Mouse (Mus musculus): ENCODE results near the gene Slk. TPM values are rescaled to one million over a fixed set of nuclear protein-coding genes. Genes with fewer than 3 reads are reported as not detected.
"Not testable (repeated sequence)": the region's sequence is repeated elsewhere in the genome, so short reads cannot be mapped to it uniquely, and the experiment has no call there.

Slk gene
- polyA plus RNA-seq, 1 experiment from 2014 or later, result 7.8 TPM

- no peak overlapping the region for H3K4me3 ChIP-seq
- H3K27ac ChIP-seq (replicated peaks), result no peak overlapping the region
- no peaks in the 10 kb centered on the region for H3K4me1 ChIP-seq
- WGBS, result 90% methylated on average over 9 of the region's 9 CpGs
- H3K36me3 ChIP-seq (replicated peaks), result no peaks in the 10 kb centered on the region
- no peaks in the 10 kb centered on the region for H3K27me3 ChIP-seq (replicated peaks; ENCODE audit: low read depth, poor library complexity, severe bottlenecking)
- no peak for DNase-seq (ENCODE audit: low spot score)
- H3K9me3 ChIP-seq, result no peaks in the 10 kb centered on the region
Measured at GRCm38 (mm10) chr19:47549174-47549573, 30.3 kb upstream of the Slk start.

- no peaks in the 10 kb centered on the region for H3K4me1 ChIP-seq
- no peak overlapping the region for H3K4me3 ChIP-seq
- no peak overlapping the region for H3K27ac ChIP-seq (replicated peaks)
- H3K36me3 ChIP-seq (replicated peaks), result no peaks in the 10 kb centered on the region
- DNase-seq (ENCODE audit: low spot score), result no peak
- 90% methylated on average over 4 of the region's 4 CpGs for WGBS
- H3K9me3 ChIP-seq, result no peaks in the 10 kb centered on the region
- H3K27me3 ChIP-seq (replicated peaks; ENCODE audit: low read depth, poor library complexity, severe bottlenecking), result 0 out of 2 replicates have a peak, but pooled peaks cover 3% of the 10 kb centered on the region
Measured at GRCm38 (mm10) chr19:47549584-47549983, 29.9 kb upstream of the Slk start.

- WGBS, result 71% methylated on average over 5 of the region's 5 CpGs
- no peaks in the 10 kb centered on the region for H3K36me3 ChIP-seq (replicated peaks)
- DNase-seq (ENCODE audit: low spot score), result no peak
- H3K9me3 ChIP-seq, result no peaks in the 10 kb centered on the region
- H3K27me3 ChIP-seq (replicated peaks; ENCODE audit: low read depth, poor library complexity, severe bottlenecking), result 0 out of 2 replicates have a peak, but pooled peaks cover 4% of the 10 kb centered on the region
- H3K27ac ChIP-seq (replicated peaks), result no peak overlapping the region
- no peak overlapping the region for H3K4me3 ChIP-seq
- H3K4me1 ChIP-seq, result peaks cover 11% of the 10 kb centered on the region; the same call in 1 of the 2 replicates
Measured at GRCm38 (mm10) chr19:47559145-47559544, 20.3 kb upstream of the Slk start.

- Histone ChIP-seq H3K4me3 (no peak overlapping the region), H3K27ac (replicated peaks) (no peak overlapping the region), H3K9me3 (no peaks in the 10 kb centered on the region), H3K4me1 (peaks cover 11% of the 10 kb centered on the region; the same call in 1 of the 2 replicates), H3K27me3 (replicated peaks; ENCODE audit: low read depth, poor library complexity, severe bottlenecking) (no peaks in the 10 kb centered on the region), H3K36me3 (replicated peaks) (no peaks in the 10 kb centered on the region)
- DNase-seq (ENCODE audit: low spot score), result no peak
- WGBS, result 68% methylated on average over 14 of the region's 14 CpGs
Measured at GRCm38 (mm10) chr19:47559751-47560512, 19.5 kb upstream of the Slk start.

- no peak overlapping the region for H3K4me3 ChIP-seq
- peaks cover 12% of the 10 kb centered on the region; the same call in 1 of the 2 replicates for H3K4me1 ChIP-seq
- H3K27ac ChIP-seq (replicated peaks), result no peak overlapping the region
- H3K9me3 ChIP-seq, result no peaks in the 10 kb centered on the region
- WGBS, result 88% methylated on average over 12 of the region's 12 CpGs
- no peak for DNase-seq (ENCODE audit: low spot score)
- H3K36me3 ChIP-seq (replicated peaks), result no peaks in the 10 kb centered on the region
- H3K27me3 ChIP-seq (replicated peaks; ENCODE audit: low read depth, poor library complexity, severe bottlenecking), result no peaks in the 10 kb centered on the region
Measured at GRCm38 (mm10) chr19:47560544-47561161, 18.8 kb upstream of the Slk start.

GRCm38 (mm10) chr19:47561996-47562441, 17.5 kb upstream of the Slk start:
- 52% methylated on average over 5 of the region's 5 CpGs for WGBS

GRCm38 (mm10) chr19:47563715-47564114, 15.8 kb upstream of the Slk start:
- Histone ChIP-seq H3K27me3 (replicated peaks; ENCODE audit: low read depth, poor library complexity, severe bottlenecking) (peaks cover 17% of the 10 kb centered on the region; the same call in 1 of the 2 replicates), H3K9me3 (no peaks in the 10 kb centered on the region), H3K4me3 (no peak overlapping the region), H3K36me3 (replicated peaks) (no peaks in the 10 kb centered on the region), H3K27ac (replicated peaks) (no peak overlapping the region), H3K4me1 (peaks cover 17% of the 10 kb centered on the region; the same call in 1 of the 2 replicates)
- no peak for DNase-seq (ENCODE audit: low spot score)
- 83% methylated on average over 13 of the region's 13 CpGs for WGBS

More at GRCm38 (mm10) chr19:47561996-47562441, 17.5 kb upstream of the Slk start:
- Histone ChIP-seq H3K4me3 (no peak overlapping the region), H3K27me3 (replicated peaks; ENCODE audit: low read depth, poor library complexity, severe bottlenecking) (peaks cover 9% of the 10 kb centered on the region; the same call in 1 of the 2 replicates), H3K9me3 (no peaks in the 10 kb centered on the region), H3K4me1 (peaks cover 17% of the 10 kb centered on the region; the same call in 1 of the 2 replicates), H3K27ac (replicated peaks) (no peak overlapping the region), H3K36me3 (replicated peaks) (no peaks in the 10 kb centered on the region)
- DNase-seq (ENCODE audit: low spot score), result no peak

GRCm38 (mm10) chr19:47565031-47565654, 14.3 kb upstream of the Slk start:
- no peak overlapping the region for H3K27ac ChIP-seq (replicated peaks)
- WGBS, result 51% methylated on average over 17 of the region's 17 CpGs
- DNase-seq (ENCODE audit: low spot score), result no peak

GRCm38 (mm10) chr19:47565994-47566393, 13.5 kb upstream of the Slk start:
- WGBS, result 83% methylated on average over 8 of the region's 8 CpGs
- no peak for DNase-seq (ENCODE audit: low spot score)
- H3K4me1 ChIP-seq, result 0 out of 2 replicates have a peak, but pooled peaks cover 8% of the 10 kb centered on the region
- H3K36me3 ChIP-seq (replicated peaks), result no peaks in the 10 kb centered on the region
- no peaks in the 10 kb centered on the region for H3K9me3 ChIP-seq
- no peak overlapping the region for H3K4me3 ChIP-seq
- no peak overlapping the region for H3K27ac ChIP-seq (replicated peaks)
- peaks cover 17% of the 10 kb centered on the region; the same call in 1 of the 2 replicates for H3K27me3 ChIP-seq (replicated peaks; ENCODE audit: low read depth, poor library complexity, severe bottlenecking)

More at GRCm38 (mm10) chr19:47565031-47565654, 14.3 kb upstream of the Slk start:
- Histone ChIP-seq H3K4me3 (no peak overlapping the region), H3K36me3 (replicated peaks) (no peaks in the 10 kb centered on the region), H3K27me3 (replicated peaks; ENCODE audit: low read depth, poor library complexity, severe bottlenecking) (peaks cover 17% of the 10 kb centered on the region; the same call in 1 of the 2 replicates), H3K4me1 (0 out of 2 replicates have a peak, but pooled peaks cover 8% of the 10 kb centered on the region), H3K9me3 (no peaks in the 10 kb centered on the region)

- Histone ChIP-seq H3K4me1 (0 out of 2 replicates have a peak, but pooled peaks cover 6% of the 10 kb centered on the region), H3K27me3 (replicated peaks; ENCODE audit: low read depth, poor library complexity, severe bottlenecking) (peaks cover 17% of the 10 kb centered on the region; the same call in 1 of the 2 replicates)
- 88% methylated on average over 5 of the region's 5 CpGs for WGBS
Measured at GRCm38 (mm10) chr19:47570042-47570441, 9.4 kb upstream of the Slk start.

GRCm38 (mm10) chr19:47571981-47572380, 7.5 kb upstream of the Slk start:
- H3K9me3 ChIP-seq, result not testable (repeated sequence)
- 62% methylated on average over 4 of the region's 4 CpGs for WGBS

More at GRCm38 (mm10) chr19:47570042-47570441, 9.4 kb upstream of the Slk start:
- Histone ChIP-seq H3K4me3 (no peak overlapping the region), H3K27ac (replicated peaks) (no peak overlapping the region), H3K36me3 (replicated peaks) (no peaks in the 10 kb centered on the region), H3K9me3 (no peaks in the 10 kb centered on the region)
- DNase-seq (ENCODE audit: low spot score), result no peak

GRCm38 (mm10) chr19:47573718-47574117, 5.8 kb upstream of the Slk start:
- H3K27ac ChIP-seq (replicated peaks), result no peak overlapping the region
- WGBS, result 87% methylated on average over 3 of the region's 3 CpGs
- no peaks in the 10 kb centered on the region for H3K27me3 ChIP-seq (replicated peaks; ENCODE audit: low read depth, poor library complexity, severe bottlenecking)
- H3K36me3 ChIP-seq (replicated peaks), result no peaks in the 10 kb centered on the region
- no peaks in the 10 kb centered on the region for H3K9me3 ChIP-seq
- peaks cover 5% of the 10 kb centered on the region for H3K4me1 ChIP-seq
- no peak for DNase-seq (ENCODE audit: low spot score)
- H3K4me3 ChIP-seq, result no peak overlapping the region

More at GRCm38 (mm10) chr19:47571981-47572380, 7.5 kb upstream of the Slk start:
- not testable (repeated sequence) for H3K27me3 ChIP-seq (replicated peaks; ENCODE audit: low read depth, poor library complexity, severe bottlenecking); H3K27ac ChIP-seq (replicated peaks); DNase-seq (ENCODE audit: low spot score); H3K4me3 ChIP-seq; H3K4me1 ChIP-seq; H3K36me3 ChIP-seq (replicated peaks)
